Mouse (Mus musculus) embryonic facial prominence, embryonic 12.5 days (tissue): ENCODE measurements around the gene Arhgef6. TPM values are rescaled to one million over a fixed set of nuclear protein-coding genes. Genes with fewer than 3 reads are reported as not detected.

Experiments used
- ATAC-seq: fragments of 200-750 bp; cut with Nextera tagmentation; 2 replicates; pipeline ENCODE4 v1.8.0; 2017; ENCODE audit not compliant: insufficient number of reproducible peaks, insufficient read depth, low FRiP score, low TSS enrichment
- H3K27ac ChIP-seq: fragments of 300-500 bp; sonication (generic); 2 replicates; pipeline ENCODE4 v1.5.1; 2016; ENCODE audit warnings: mild to moderate bottlenecking
- H3K27me3 ChIP-seq: fragments of 300-500 bp; sonication (generic); 2 replicates; pipeline ENCODE4 v1.6.1; 2016; ENCODE audit warnings: mild to moderate bottlenecking, moderate library complexity
- H3K36me3 ChIP-seq: fragments of 300-500 bp; sonication (generic); 2 replicates; pipeline ENCODE4 v1.6.1; 2016; ENCODE audit warnings: mild to moderate bottlenecking
- H3K4me1 ChIP-seq: fragments of 300-500 bp; sonication (generic); 2 replicates; pipeline ENCODE4 v1.6.1; 2016
- H3K4me2 ChIP-seq: fragments of 300-500 bp; sonication (generic); replicated peaks from 2 replicates; pipeline ENCODE4 v1.6.1; 2016; ENCODE audit warnings: mild to moderate bottlenecking, moderate library complexity
- H3K4me3 ChIP-seq: fragments of 300-500 bp; sonication (generic); 2 replicates; pipeline ENCODE4 v1.5.1; 2016; ENCODE audit warnings: mild to moderate bottlenecking
- H3K9ac ChIP-seq: fragments of 300-500 bp; sonication (generic); 2 replicates; pipeline ENCODE4 v1.6.1; 2016; ENCODE audit warnings: mild to moderate bottlenecking, moderate library complexity
- H3K9me3 ChIP-seq: fragments of 300-500 bp; sonication (generic); 2 replicates; pipeline ENCODE4 v1.6.1; 2016; ENCODE audit warnings: mild to moderate bottlenecking, moderate library complexity
- WGBS: fragments of 180-500 bp; shearing (Covaris S2); methylation state at CpG from one replicate; pipeline ENCODE4 v1.1.7; 2016; 5-methylcytosine and 5-hydroxymethylcytosine counted together
- polyA plus RNA-seq: library from polyadenylated mRNA; unstranded; fragments of >200 nt; fragmentation: Nextera tagmentation; extraction: Ambion mirVana; gene quantifications from 2 replicates; pipeline ENCODE4 v1.2.1, GENCODE M21; 2016

Arhgef6 gene
- polyA plus RNA-seq, 1 experiment from 2014 or later = 9.4 TPM

DNA sequence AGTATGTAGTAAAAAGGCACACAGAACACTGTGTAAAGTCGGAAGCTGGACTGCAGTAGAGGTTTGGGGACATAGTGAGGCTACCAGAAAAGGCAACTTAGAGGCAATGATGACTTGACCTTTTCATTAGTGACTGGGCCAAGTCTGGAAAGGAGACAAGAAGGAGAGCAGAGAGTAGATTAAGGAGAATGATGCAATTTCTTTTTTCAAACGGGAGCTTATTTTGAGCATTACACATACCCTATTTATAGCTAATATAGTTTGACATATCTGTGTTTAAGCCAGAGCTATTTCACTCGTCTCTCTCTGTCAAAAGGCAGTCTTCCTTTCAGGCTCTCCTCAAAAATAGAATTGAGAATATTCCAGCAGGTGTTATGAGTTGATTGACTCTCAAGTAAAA, 50.1 kb downstream of the Arhgef6 start:
- Histone ChIP-seq H3K27ac (no peak overlapping the region), H3K4me3 (no peak overlapping the region), H3K36me3 (no peaks in the 10 kb centered on the region), H3K9me3 (no peaks in the 10 kb centered on the region), H3K9ac (no peak overlapping the region), H3K27me3 (no peaks in the 10 kb centered on the region), H3K4me2 (no peak overlapping the region), H3K4me1 (no peaks in the 10 kb centered on the region)
- ATAC-seq = no peak
- 76% methylated on average over 3 of the region's 3 CpGs for WGBS

DNA sequence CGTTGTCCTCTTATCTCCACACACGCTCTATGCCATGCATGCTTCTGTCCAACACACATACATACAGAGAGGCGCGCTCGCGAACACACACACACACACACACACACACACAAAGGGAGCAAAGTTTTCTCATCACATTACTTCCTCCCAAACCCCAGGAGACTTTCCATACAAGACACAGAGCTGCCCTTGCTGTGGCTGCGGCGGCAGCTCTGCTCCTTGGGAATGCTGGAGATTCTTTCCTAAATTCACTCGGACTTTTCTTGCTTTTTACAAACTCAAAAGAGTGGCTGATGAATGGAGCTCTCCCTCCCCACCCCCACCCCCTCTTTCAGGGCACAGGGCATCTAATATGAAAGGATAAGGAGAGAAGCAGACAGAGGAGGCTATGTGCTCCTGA, 52.2 kb downstream of the Arhgef6 start:
- WGBS = 46% methylated on average over 9 of the region's 9 CpGs
- no peaks in the 10 kb centered on the region for H3K27me3 ChIP-seq
- no peak overlapping the region for H3K9ac ChIP-seq
- no peak overlapping the region for H3K4me3 ChIP-seq
- ATAC-seq = no peak
- H3K36me3 ChIP-seq = no peaks in the 10 kb centered on the region
- H3K9me3 ChIP-seq = no peaks in the 10 kb centered on the region
- H3K4me1 ChIP-seq = no peaks in the 10 kb centered on the region
- no peak overlapping the region for H3K4me2 ChIP-seq
- no peak overlapping the region for H3K27ac ChIP-seq

DNA sequence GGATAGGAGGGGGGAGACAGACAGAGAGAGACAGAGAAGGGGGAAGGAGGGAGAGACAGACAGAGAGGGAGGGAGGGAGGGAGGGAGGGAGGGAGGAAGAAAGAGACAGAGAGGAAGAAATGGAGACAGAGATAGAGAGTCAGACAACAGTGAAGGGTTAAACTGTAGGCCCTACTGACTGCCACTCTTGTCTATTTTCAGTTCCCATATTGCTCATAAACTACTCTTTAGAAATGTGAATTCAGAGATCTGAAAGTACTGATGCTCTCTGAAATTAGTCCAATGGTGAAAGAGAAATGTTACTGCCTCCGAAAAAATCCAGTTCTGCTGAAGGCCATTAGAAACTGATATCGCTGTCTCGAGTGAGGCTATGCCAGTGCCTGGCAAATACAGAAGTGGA, 56.3 kb downstream of the Arhgef6 start:
- no peak overlapping the region for H3K4me3 ChIP-seq
- no peaks in the 10 kb centered on the region for H3K36me3 ChIP-seq
- no peak for ATAC-seq
- H3K27me3 ChIP-seq = no peaks in the 10 kb centered on the region
- no peak overlapping the region for H3K27ac ChIP-seq
- H3K4me1 ChIP-seq = no peaks in the 10 kb centered on the region
- H3K9me3 ChIP-seq = no peaks in the 10 kb centered on the region
- 95% methylated on average over 3 of the region's 3 CpGs for WGBS
- no peak overlapping the region for H3K9ac ChIP-seq
- H3K4me2 ChIP-seq = no peak overlapping the region

DNA sequence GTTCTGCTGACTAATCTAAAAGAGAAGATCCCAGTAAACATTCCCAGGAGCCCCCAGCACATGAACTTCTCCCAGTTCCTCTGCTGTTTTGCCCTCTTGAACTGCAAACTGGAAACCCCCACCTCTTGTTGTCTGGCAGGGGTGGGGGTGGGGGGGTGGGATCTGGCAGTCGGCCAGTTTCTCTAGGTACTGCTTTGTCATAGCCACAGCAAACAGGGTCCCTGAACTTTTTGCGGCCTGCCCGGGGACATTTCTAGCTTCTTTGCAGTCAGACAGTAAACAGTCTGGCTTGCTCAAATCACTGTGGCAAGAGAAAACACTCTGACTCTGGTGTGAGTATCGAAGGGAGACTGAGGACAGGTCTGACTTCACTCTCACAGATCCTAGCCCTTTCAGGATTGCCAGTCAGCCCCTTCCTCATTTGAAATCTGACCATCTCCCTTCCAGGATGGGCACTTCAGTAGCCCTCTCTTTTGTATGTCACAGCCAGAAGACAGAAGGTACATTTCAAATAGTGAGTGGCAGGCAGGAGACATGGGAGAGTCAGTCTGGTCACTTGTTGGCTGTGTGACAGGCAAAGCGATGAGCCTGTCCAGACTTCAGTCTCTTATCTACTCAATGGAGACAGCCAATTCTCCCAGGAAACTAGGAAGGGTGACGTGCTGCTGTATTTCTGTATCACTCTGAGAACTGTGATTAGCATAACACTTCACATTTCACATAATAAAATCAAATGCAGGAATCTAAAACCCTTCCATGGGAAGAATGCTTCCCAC, 60.8 kb downstream of the Arhgef6 start:
- WGBS = 49% methylated on average over 6 of the region's 6 CpGs
- Histone ChIP-seq H3K9me3 (no peaks in the 10 kb centered on the region), H3K9ac (no peak overlapping the region), H3K4me3 (no peak overlapping the region), H3K4me2 (no peak overlapping the region), H3K36me3 (no peaks in the 10 kb centered on the region), H3K27me3 (no peaks in the 10 kb centered on the region), H3K4me1 (no peaks in the 10 kb centered on the region), H3K27ac (no peak overlapping the region)
- ATAC-seq = no peak

DNA sequence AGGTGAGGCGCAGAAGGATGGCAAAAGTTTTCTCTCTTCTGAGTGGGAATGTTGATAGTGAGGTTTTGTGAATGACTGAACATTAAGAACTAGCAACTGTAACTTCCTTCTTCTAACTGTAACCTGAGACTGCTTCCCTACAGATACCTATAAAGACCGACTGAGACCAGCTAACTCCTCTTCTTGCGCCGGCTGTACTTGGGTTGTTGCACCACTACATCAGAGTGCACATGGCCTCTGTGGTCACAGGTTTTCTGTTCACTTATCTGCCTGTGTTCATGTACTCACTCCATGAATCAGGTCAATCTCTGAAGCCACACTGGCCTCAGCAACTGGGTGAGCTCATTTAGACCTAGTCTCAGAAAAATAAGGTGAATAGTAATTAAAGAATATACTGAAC, 75.0 kb downstream of the Arhgef6 start:
- no peak for ATAC-seq
- H3K9ac ChIP-seq = no peak overlapping the region
- no peak overlapping the region for H3K4me3 ChIP-seq
- H3K36me3 ChIP-seq = no peaks in the 10 kb centered on the region
- 78% methylated on average over 4 of the region's 4 CpGs for whole genome bisulfite sequencing
- no peaks in the 10 kb centered on the region for H3K4me1 ChIP-seq
- H3K9me3 ChIP-seq = no peaks in the 10 kb centered on the region
- H3K27ac ChIP-seq = no peak overlapping the region
- H3K4me2 ChIP-seq = no peak overlapping the region
- H3K27me3 ChIP-seq = no peaks in the 10 kb centered on the region

DNA sequence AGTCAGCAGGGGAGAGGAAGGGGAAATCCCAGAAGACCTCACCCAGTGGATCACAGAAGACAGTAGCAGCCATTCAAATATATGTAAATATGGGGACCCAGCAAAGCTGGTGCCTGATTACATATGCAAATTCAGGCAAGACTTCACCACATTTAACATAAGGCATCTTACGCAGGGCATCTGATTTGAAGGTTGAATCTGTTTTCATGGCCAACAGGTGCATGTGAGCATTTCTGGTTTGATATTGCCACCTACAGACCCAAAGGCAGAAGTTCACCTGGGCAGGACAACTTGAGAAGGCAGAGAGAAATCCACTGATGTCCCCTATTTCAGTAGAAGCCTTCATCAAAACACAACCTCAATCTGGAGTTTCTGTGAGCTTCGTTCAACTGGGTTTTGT, 77.8 kb downstream of the Arhgef6 start:
- no peak overlapping the region for H3K4me2 ChIP-seq
- no peak overlapping the region for H3K27ac ChIP-seq
- H3K9me3 ChIP-seq = no peaks in the 10 kb centered on the region
- no peaks in the 10 kb centered on the region for H3K36me3 ChIP-seq
- H3K9ac ChIP-seq = no peak overlapping the region
- no peaks in the 10 kb centered on the region for H3K4me1 ChIP-seq
- no peak for ATAC-seq
- H3K27me3 ChIP-seq = no peaks in the 10 kb centered on the region
- 49% methylated on average over 2 of the region's 2 CpGs for WGBS
- H3K4me3 ChIP-seq = no peak overlapping the region

DNA sequence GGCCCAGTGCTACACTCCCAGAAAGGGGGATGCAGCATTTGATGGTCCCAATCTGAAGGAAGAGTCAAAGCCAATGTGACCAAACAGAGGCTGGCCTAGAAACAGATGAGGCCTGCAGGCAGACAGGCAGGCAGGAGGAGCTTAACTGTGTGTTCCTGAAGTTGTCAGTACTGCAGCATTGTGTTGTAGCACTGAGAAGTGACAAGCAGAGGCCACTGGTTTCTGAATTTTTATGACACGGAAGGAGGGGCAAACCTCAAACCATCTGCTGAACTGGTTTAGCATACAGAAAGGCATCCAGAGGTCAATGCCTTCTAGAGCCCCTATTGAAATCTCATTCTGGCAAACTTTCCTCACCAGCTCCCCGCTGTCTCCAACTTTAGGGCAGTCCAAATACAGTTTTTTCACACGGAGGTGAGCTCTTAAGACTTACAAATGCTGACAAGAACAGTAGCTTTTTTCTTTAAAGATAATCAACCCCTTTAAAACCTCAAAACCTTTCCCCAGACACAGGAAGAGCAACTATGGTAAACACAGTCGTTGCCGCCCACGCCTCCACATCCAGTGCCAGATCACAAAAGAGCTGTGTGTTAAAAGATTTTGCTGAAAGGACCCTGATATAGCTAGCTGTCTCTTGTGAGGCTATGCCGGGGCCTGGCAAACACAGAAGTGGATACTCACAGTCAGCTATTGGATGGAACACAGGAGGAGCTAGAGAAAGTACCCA, 85.0 kb downstream of the Arhgef6 start:
- no peak overlapping the region for H3K4me2 ChIP-seq
- ATAC-seq = no peak
- WGBS = 68% methylated on average over 7 of the region's 7 CpGs

DNA sequence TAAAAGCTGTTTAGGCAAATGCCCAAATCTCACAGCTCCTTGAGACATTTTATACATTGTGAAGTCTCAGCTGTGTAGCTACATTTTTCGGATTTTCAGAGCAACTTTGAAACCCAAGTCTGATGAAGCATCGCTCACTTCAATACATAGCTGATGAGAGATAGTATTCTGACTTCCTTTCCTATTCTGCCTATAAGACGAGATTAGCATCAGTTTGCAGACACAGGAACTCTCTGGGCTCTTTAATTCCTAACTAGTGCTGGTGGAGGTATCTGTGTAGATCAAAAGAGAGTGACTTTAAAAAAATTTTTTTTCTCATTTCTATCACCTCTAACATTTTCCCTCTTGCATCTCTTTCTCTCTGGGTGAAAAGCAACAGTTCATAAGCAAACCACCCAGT, 100.0 kb downstream of the Arhgef6 start:
- WGBS = 67% methylated on average over 3 of the region's 3 CpGs
- H3K4me3 ChIP-seq = no peak overlapping the region
- ATAC-seq = no peak
- H3K9me3 ChIP-seq = no peaks in the 10 kb centered on the region
- H3K4me2 ChIP-seq = no peak overlapping the region
- no peaks in the 10 kb centered on the region for H3K36me3 ChIP-seq
- no peak overlapping the region for H3K9ac ChIP-seq
- H3K27me3 ChIP-seq = no peaks in the 10 kb centered on the region
- H3K27ac ChIP-seq = no peak overlapping the region
- no peaks in the 10 kb centered on the region for H3K4me1 ChIP-seq

More for the DNA sequence above, 85.0 kb downstream of the Arhgef6 start:
- Histone ChIP-seq H3K9me3 (no peaks in the 10 kb centered on the region), H3K4me3 (no peak overlapping the region), H3K27ac (no peak overlapping the region), H3K36me3 (no peaks in the 10 kb centered on the region), H3K9ac (no peak overlapping the region), H3K4me1 (no peaks in the 10 kb centered on the region), H3K27me3 (no peaks in the 10 kb centered on the region)

DNA sequence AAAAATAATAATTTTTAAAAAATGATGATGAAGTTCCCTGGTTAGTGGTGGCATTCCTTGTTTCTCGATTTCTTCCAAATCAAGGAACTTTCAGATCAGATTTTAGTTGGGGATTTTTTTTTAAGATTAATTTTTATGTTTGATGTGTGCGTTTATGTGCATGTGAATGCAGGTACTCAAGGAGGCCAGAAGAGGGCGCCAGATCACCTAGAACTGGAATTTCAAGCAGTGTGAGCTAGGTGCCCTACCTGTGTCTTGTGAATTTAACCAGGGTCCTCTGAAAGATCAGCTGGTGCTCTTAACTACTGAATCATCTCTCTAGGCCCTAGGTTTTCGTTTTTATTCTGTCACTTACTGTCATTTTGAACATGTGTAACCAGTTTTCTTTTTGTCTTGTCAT, 102.5 kb downstream of the Arhgef6 start:
- 65% methylated on average over 4 of the region's 4 CpGs for WGBS
- Histone ChIP-seq H3K4me3 (no peak overlapping the region), H3K4me1 (no peaks in the 10 kb centered on the region), H3K36me3 (no peaks in the 10 kb centered on the region), H3K9ac (no peak overlapping the region), H3K9me3 (no peaks in the 10 kb centered on the region), H3K27ac (no peak overlapping the region), H3K4me2 (no peak overlapping the region), H3K27me3 (no peaks in the 10 kb centered on the region)
- no peak for ATAC-seq

DNA sequence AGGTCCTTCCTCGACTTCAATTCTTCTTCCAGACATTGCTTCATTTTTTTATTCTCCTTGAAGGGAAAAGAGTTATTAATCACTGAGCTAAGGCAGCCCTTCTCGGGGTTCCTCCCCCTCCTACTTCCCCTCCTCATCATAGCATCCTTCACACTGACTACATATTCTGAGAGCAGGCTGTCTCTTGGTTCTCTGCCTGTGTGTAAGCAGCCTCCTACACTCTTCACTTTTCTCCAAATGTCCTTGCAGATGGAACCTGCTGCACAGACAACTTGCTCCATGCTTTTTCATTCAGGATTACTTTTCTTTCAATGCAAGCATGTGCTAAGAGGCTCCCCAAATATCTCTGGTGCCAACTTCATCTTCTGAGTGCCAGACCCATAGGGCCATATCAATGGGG, 104.9 kb downstream of the Arhgef6 start:
- Histone ChIP-seq H3K4me1 (no peaks in the 10 kb centered on the region), H3K9me3 (no peaks in the 10 kb centered on the region), H3K27me3 (no peaks in the 10 kb centered on the region), H3K4me2 (no peak overlapping the region), H3K27ac (no peak overlapping the region), H3K9ac (no peak overlapping the region), H3K36me3 (no peaks in the 10 kb centered on the region), H3K4me3 (no peak overlapping the region)
- ATAC-seq = no peak
- WGBS = 51% methylated on average over 2 of the region's 2 CpGs

DNA sequence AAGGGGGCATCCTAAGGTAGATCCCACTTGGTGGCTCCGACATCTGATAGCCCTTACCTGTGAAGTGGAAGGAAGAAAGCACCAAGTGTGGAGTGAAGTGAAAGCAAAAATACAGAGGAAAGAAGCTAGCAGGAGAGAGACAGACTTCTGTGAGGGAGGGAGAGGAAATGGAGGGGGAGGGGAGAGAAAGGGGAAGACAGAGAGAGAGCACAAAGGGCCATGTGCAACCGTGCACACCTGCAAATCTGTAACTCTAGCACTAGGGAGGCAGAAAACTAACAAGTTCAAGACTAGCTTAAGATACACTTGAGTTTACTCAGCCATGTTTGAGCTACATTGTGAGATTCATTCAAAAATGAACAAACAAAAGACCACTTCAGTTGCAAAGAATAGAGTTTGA, 110.4 kb downstream of the Arhgef6 start:
- no peak for ATAC-seq
- Histone ChIP-seq H3K4me2 (no peak overlapping the region), H3K4me1 (no peaks in the 10 kb centered on the region), H3K27me3 (no peaks in the 10 kb centered on the region), H3K36me3 (no peaks in the 10 kb centered on the region), H3K9ac (no peak overlapping the region), H3K27ac (no peak overlapping the region), H3K9me3 (no peaks in the 10 kb centered on the region), H3K4me3 (no peak overlapping the region)
- 84% methylated on average over 2 of the region's 2 CpGs for WGBS

DNA sequence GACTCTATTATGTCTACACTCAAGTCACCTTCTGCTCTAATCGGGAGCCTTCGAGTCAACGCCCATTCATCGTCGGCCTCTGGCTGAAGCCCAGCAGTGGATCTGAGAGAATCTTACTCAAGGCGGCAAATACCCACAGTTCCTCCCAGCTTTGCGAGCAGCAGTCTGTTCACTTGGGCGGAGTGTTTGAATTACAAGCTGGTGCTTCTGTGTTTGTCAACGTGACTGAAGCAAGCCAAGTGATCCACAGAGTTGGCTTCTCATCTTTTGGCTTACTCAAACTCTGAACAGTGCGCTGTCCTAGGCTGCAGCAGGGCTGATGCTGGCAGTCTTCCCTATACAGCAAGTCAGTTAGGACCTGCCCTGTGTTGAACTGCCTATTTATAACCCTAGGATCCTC, 115.2 kb downstream of the Arhgef6 start:
- Histone ChIP-seq H3K9ac (no peak overlapping the region), H3K27me3 (no peaks in the 10 kb centered on the region), H3K27ac (no peak overlapping the region), H3K9me3 (no peaks in the 10 kb centered on the region), H3K4me3 (no peak overlapping the region), H3K4me2 (no peak overlapping the region), H3K36me3 (no peaks in the 10 kb centered on the region), H3K4me1 (no peaks in the 10 kb centered on the region)
- no peak for ATAC-seq
- 67% methylated on average over 10 of the region's 10 CpGs for WGBS
